Mouse (Mus musculus) kidney, postnatal 0 days (tissue): ENCODE measurements at regions not wholly inside any gene's neighbourhood (a gene's known extent, or its start where the extent isn't known, plus 50 kb on each side); places are given as distances from the start of the nearest gene placed in this dataset.

Experiments used
- ATAC-seq: fragments of 200-750 bp; cut with Nextera tagmentation; replicated peaks from 2 replicates; pipeline ENCODE4 v1.8.0; 2017; ENCODE audit warnings: low read depth, moderate number of reproducible peaks, moderate TSS enrichment, moderate library complexity; ENCODE audit not compliant: low FRiP score
- DNase-seq: peaks from one replicate; pipeline ENCODE4 v3.0.0-alpha.2; 2016; ENCODE audit warnings: low spot score
- H3K27ac ChIP-seq: fragments of 300-500 bp; sonication (generic); 2 replicates; pipeline ENCODE4 v1.5.1; 2014; ENCODE audit warnings: mild to moderate bottlenecking
- H3K27me3 ChIP-seq: fragments of 300-500 bp; sonication (generic); 2 replicates; pipeline ENCODE4 v1.6.1; 2014; ENCODE audit warnings: low read length, mixed read lengths; ENCODE audit not compliant: insufficient read depth
- H3K36me3 ChIP-seq: fragments of 300-500 bp; sonication (generic); 2 replicates; pipeline ENCODE4 v1.6.1; 2014; ENCODE audit warnings: low read length, mixed read lengths; ENCODE audit not compliant: insufficient read depth
- H3K4me1 ChIP-seq: fragments of 300-500 bp; sonication (generic); replicated peaks from 2 replicates; pipeline ENCODE4 v1.6.1; 2014; ENCODE audit warnings: antibody characterized with exemption, low read length, mixed read lengths; ENCODE audit not compliant: insufficient read depth
- H3K4me2 ChIP-seq: fragments of 300-500 bp; sonication (generic); 2 replicates; pipeline ENCODE4 v1.6.1; 2014; ENCODE audit warnings: mild to moderate bottlenecking, low read length, moderate library complexity, mixed read lengths
- H3K4me3 ChIP-seq: fragments of 300-500 bp; sonication (generic); replicated peaks from 2 replicates; pipeline ENCODE4 v1.5.1; 2014; ENCODE audit warnings: low read depth, low read length
- H3K9ac ChIP-seq: fragments of 300-500 bp; sonication (generic); 2 replicates; pipeline ENCODE4 v1.6.1; 2014; ENCODE audit warnings: low read depth, low read length
- H3K9me3 ChIP-seq: fragments of 300-500 bp; sonication (generic); replicated peaks from 2 replicates; pipeline ENCODE4 v1.6.1; 2016; ENCODE audit warnings: low read length, inconsistent platforms, mixed read lengths
- CTCF ChIP-seq: IDR thresholded peaks from 2 replicates; pipeline ENCODE4 v1.5.1; 2016; ENCODE audit warnings: antibody characterized with exemption, low read depth, mild to moderate bottlenecking, moderate library complexity
- WGBS: fragments of 180-500 bp; shearing (Covaris S2); extraction: QIAGEN DNeasy Blood & Tissue Kit; methylation state at CpG from one replicate; pipeline ENCODE4 v1.1.7; 2014; 5-methylcytosine and 5-hydroxymethylcytosine counted together

DNA sequence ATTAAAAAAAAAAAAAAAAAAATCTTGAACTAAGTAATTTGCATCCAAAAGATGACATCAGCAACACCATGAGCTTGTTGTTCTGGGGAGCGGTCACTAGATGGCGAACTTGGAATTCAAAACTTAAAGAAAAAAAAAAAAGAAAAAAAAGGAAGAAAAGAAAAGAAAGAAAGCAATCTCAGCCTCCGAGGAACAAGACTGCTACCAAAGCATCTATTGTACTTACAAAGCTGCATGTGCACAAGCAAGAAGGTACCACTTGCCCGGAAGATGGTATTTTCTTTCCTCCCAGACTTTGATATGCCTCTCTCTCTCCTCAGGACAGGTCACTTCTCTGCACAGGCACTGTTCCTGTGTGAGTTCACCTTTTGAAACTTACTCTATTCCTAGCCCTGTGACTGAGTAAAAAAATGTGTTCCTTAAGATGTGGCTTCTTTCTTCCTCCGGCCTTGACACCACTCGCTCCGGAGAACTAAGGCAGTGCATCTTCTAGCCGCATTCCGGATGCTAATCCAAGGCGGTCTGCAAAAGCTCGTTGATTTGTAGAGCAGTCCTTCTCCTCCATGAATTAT, 114.2 kb upstream of the Veph1 start:
- no peak overlapping the region for H3K9ac ChIP-seq
- WGBS, result 20% methylated on average over 11 of the region's 11 CpGs
- H3K36me3 ChIP-seq, result no peaks in the 10 kb centered on the region
- H3K4me1 ChIP-seq, result no peaks in the 10 kb centered on the region
- H3K4me3 ChIP-seq, result peak overlapping the region; percentile 17; the same call in 1 of the 2 replicates
- H3K9me3 ChIP-seq, result no peaks in the 10 kb centered on the region
- DNase-seq, result peak; percentile 74
- H3K4me2 ChIP-seq, result peak overlapping the region; percentile 50
- H3K27me3 ChIP-seq, result 0 out of 2 replicates have a peak, but pooled peaks cover 5% of the 10 kb centered on the region
- TF ChIP-seq CTCF, result peak; percentile 71
- no peak for ATAC-seq
- H3K27ac ChIP-seq, result no peak overlapping the region

DNA sequence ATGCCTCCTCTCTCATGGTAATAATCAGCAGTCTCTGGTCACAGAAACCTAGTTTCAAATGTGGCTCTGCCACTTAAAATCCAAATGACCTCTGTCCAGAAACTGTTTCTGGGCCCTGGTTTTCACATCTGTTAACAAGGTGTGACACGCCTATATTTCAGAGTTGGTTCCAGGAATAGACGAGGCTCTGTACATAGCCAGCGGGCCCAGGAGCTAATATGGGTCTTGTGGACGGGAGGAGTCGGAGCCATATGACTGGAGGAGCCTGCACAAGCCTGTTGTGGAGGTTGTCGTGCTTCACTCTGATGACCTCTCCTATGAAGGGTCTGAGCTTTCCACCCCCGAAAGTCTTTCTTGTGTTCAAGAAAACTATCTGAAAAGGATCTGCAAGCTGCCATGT, 112.2 kb upstream of the Veph1 start:
- Histone ChIP-seq H3K9ac (no peak overlapping the region), H3K9me3 (no peaks in the 10 kb centered on the region), H3K36me3 (no peaks in the 10 kb centered on the region), H3K4me1 (no peaks in the 10 kb centered on the region), H3K27ac (no peak overlapping the region), H3K4me2 (no peak overlapping the region), H3K27me3 (0 out of 2 replicates have a peak, but pooled peaks cover 5% of the 10 kb centered on the region), H3K4me3 (no peak overlapping the region)
- no peak for TF ChIP-seq CTCF
- no peak for ATAC-seq
- no peak for DNase-seq
- 78% methylated on average over 7 of the region's 7 CpGs for WGBS

DNA sequence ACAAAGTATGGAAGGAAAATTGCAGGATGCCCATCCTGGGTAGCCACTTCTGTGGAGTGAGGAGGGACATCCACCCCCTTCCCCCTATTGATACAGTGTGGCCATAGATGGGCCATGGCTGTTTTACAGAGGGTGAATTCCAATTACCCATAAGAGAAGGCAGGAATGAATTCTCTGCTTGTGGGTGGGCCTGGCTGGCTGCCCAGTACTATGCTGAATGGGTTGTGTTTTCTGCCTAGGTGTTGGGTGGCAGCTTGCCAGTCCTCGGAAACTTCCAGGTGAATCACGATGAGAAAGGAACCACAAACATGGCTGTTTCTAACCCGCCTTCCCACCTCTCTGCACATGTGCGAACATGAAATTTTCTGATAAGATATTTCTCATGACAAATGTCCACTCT, 109.0 kb upstream of the Veph1 start:
- Histone ChIP-seq H3K9me3 (no peaks in the 10 kb centered on the region), H3K4me1 (no peaks in the 10 kb centered on the region), H3K36me3 (no peaks in the 10 kb centered on the region), H3K4me3 (no peak overlapping the region), H3K9ac (no peak overlapping the region), H3K27ac (no peak overlapping the region), H3K4me2 (no peak overlapping the region), H3K27me3 (no peaks in the 10 kb centered on the region)
- WGBS, result 69% methylated on average over 4 of the region's 4 CpGs
- DNase-seq (no peak), ATAC-seq (no peak)
- no peak for TF ChIP-seq CTCF

DNA sequence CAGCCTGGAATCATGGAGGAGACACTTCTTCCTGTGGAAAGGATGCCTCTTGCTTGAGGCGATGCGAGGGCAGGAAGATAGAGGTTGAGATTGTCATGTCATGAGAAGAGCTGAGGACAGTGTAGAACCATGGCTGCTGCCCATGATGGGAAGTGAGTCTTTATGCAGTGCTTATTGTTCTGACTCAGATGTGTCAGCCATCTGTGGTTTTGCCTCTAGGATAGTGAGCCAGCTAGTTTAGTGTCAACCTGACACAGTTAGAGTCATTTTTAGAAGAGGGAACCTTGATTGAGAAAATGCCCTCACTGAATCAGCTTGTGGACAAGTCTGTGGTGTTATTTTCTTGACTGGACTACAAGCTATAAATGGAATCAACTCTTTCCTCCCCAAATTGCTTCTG, 107.1 kb upstream of the Veph1 start:
- Histone ChIP-seq H3K4me3 (no peak overlapping the region), H3K9ac (no peak overlapping the region), H3K27ac (no peak overlapping the region), H3K36me3 (no peaks in the 10 kb centered on the region), H3K4me2 (no peak overlapping the region), H3K4me1 (no peaks in the 10 kb centered on the region), H3K27me3 (no peaks in the 10 kb centered on the region), H3K9me3 (no peaks in the 10 kb centered on the region)
- 94% methylated on average over 2 of the region's 2 CpGs for WGBS
- DNase-seq (no peak), ATAC-seq (no peak)
- no peak for TF ChIP-seq CTCF

DNA sequence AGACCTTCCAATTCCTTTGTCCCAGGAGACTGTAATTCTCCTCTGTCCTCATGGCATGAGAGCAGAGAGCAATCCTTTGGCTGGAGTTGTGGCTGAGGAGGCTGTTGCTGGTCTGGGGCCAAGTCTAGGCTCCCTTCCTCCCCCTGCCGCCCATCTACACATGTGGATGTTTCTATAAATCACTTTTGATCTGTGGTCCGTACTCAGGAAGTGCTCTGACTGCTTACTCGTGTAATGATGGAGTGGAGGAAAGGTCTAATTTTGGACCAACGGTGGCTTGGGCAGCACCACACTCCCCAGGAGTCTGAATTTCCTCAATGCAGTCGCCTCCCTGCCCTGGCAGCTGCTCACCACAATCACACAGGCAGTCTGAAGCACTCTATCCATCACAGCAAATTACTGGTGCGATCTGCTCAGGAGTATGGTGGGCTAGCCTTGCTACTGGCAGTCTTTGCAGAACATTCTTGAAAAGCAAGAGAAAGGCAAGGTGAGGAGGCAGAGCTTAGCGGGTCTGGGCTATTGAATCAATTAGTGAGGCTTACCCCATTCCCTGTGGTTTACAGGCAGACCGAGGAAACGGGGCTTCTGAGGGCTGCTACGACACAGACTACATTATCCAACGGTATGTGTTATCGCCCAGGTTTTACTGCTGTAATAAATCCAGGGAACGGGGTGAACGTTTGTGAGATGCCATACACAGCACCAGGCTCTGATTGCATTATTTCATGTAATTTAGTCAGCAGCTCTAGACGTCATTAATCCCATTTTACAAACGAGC, 104.3 kb upstream of the Veph1 start:
- H3K9me3 ChIP-seq, result no peaks in the 10 kb centered on the region
- H3K9ac ChIP-seq, result no peak overlapping the region
- no peak overlapping the region for H3K4me3 ChIP-seq
- ATAC-seq (0 out of 2 replicates have a peak, but pooled peaks have one; percentile 36), DNase-seq (peak; percentile 67)
- H3K4me1 ChIP-seq, result no peaks in the 10 kb centered on the region
- no peak overlapping the region for H3K4me2 ChIP-seq
- 0 out of 2 replicates have a peak, but pooled peaks have one; percentile 10 for TF ChIP-seq CTCF
- H3K27ac ChIP-seq, result no peak overlapping the region
- no peaks in the 10 kb centered on the region for H3K36me3 ChIP-seq
- no peaks in the 10 kb centered on the region for H3K27me3 ChIP-seq
- 12% methylated on average over 16 of the region's 16 CpGs for WGBS

DNA sequence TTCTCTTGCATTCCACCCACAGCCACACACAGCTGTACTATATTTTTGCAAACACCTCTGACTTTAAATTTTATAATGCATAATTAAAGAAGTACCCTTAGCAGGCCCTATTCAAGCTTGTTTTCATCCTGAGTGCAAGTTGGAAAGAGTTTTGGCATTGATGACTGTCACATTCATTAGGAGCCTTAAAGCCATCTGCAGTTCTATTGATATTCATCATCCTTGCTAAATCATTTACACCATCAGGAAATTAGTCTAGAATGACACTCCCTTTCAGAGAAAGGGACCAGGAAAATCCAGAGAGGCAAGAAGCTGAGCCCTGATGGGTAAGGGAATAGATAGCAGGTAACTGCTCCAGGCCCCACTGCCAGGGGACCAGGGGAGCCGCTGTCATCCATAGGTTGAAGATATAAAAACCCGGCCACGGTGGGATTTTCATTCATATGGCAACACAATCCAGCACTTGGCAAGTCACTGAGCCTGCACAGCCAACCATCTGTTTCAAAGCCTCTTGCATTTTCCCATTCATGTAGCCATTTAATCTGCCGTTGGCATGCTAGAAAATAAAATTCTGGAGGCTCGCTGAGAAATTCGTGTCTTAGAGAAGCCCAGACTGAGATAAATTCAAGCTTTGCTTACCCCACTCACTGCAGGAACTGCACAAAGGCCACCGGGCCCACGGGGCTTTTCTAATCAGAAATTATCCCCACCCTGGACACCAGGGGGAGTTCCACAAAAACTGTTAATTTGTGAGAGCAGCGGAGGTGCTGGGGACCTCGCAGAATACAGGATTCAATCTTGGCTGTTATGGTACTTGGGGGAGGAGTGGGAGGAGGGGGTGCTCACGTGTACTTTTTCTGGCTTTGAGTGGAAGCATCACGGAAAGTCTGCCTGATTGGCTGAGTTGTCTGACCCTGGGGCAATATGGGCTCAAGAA, 101.8 kb upstream of the Veph1 start:
- TF ChIP-seq CTCF, result peak; percentile 40; the same call in 1 of the 2 replicates
- Histone ChIP-seq H3K9me3 (no peaks in the 10 kb centered on the region), H3K4me1 (no peaks in the 10 kb centered on the region), H3K4me2 (no peak overlapping the region), H3K9ac (no peak overlapping the region), H3K36me3 (no peaks in the 10 kb centered on the region), H3K27me3 (no peaks in the 10 kb centered on the region), H3K27ac (no peak overlapping the region), H3K4me3 (no peak overlapping the region)
- ATAC-seq (no peak), DNase-seq (no peak)
- 68% methylated on average over 12 of the region's 12 CpGs for WGBS
